Mouse (Mus musculus) brown adipose tissue, adult 24 weeks (tissue): ENCODE data around the gene Gpbp1. TPM values are rescaled to one million over a fixed set of nuclear protein-coding genes. Genes with fewer than 3 reads are reported as not detected.

Experiments used
- H3K27ac ChIP-seq: fragments of 200-500 bp; replicated peaks from 2 replicates; pipeline ENCODE4 v1.5.1; 2012; ENCODE audit warnings: low read depth, mild to moderate bottlenecking, low read length
- H3K4me1 ChIP-seq: fragments of 200-500 bp; 2 replicates; pipeline ENCODE4 v1.6.1; 2012; ENCODE audit warnings: low read length, mixed read lengths; ENCODE audit not compliant: control insufficient read depth, insufficient read depth, insufficient read length
- H3K4me3 ChIP-seq: fragments of 200-500 bp; 2 replicates; pipeline ENCODE4 v1.5.1; 2012; ENCODE audit warnings: low read depth, mild to moderate bottlenecking, low read length, moderate library complexity; ENCODE audit not compliant: insufficient read depth
- polyA plus RNA-seq: library from polyadenylated mRNA; stranded (reverse); fragments of >200 nt; gene quantifications from 2 replicates; pipeline ENCODE4 v1.2.4, GENCODE M21; 2012; ENCODE audit not compliant: missing spikeins, insufficient read depth, insufficient read length

Gene Gpbp1
- polyA plus RNA-seq = 43.1 and 62.8 TPM in 2 replicates

DNA sequence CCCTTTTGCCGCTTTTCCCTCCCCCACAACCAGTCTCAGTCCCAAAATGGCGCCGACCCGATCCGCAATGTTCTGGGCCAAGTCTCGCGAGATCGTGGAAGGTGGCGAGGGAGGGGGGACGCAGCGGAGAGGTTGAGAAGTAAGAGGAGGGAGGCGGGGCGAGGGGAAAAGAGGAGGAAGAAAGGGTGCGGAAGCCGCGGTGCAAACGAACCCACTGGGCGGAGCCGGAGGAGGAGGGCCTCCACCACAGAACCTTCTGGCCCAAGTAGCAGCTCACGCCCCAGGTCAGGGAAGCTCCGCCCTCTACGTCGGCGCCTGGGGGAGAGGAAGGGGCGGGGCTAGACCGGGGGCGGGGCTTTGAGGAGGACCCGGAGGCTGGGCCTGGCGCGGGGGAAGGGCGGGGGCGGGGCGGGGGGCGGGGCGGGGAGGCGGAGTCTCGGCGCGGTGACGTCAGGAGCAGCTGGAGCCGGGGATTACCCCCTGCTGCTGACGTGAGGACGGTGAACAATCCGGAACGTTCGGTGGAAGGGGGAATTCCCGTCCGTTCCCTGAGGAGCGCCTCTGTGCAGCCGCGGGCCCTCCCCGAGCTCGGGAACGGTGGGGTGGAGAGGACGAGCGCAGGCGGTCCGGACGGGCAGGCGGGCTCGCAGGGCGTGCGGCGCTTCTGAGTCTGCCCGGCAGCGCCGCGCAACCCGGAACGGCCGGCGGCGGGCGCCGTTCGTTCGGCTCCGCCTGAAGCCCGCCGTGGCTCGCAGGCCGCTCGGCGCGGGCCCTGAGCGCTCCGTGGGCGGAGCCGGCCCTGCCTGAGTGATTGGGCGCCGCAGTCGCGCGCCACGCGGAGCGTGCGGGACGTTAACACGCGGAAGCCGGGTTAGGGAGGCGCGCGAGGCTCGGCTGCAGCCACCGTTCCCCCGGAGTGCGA is at the start of gene Gpbp1:
Gpbp1 (minus strand) TSS at position 310 of the 922 bp plus-strand sequence.
- Histone ChIP-seq H3K27ac (peak within 1 kb of the TSS; percentile 92), H3K4me3 (peak within 1 kb of the TSS; percentile 92), H3K4me1 (no peaks in the 10 kb centered on the region)

- Histone ChIP-seq H3K4me1 (no peaks in the 10 kb centered on the region), H3K4me3 (no peak overlapping the region), H3K27ac (no peak overlapping the region)
Observed at GRCm38 (mm10) chr13:111537718-111538117, 47.8 kb upstream of the Gpbp1 start.

DNA sequence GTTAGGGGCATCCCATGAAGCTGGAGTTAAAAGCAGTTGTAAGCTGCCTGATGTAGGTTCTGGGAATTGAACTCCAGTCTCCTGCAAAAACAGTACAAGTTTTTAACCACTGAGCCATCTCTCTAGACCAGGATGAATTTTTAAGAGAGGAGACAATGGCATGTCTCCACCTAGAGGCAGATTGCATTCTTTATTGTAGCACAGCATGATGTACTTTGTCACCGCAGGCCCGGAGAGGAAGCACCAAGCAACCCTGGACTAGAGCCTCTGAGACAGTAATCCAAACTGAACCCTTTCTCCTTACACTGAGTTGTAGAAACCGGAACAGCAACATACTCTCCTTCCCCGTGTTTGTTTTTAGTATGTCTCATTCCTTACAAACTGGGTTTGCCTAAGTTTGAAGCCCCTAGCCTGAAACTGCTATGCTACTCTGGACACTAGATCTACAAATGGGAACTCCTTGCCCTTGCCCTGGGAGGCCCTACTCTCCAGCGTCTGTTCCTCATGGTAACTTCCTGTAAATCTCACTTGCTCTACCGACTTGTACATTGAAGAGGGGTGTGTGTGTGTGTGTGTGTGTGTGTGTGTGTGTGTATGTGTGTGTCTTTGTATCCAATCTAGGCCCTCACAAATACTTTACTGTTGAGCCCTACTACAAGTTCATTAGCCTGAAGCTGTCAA is 46.4 kb upstream of the Gpbp1 start:
- H3K27ac ChIP-seq = no peak overlapping the region

DNA sequence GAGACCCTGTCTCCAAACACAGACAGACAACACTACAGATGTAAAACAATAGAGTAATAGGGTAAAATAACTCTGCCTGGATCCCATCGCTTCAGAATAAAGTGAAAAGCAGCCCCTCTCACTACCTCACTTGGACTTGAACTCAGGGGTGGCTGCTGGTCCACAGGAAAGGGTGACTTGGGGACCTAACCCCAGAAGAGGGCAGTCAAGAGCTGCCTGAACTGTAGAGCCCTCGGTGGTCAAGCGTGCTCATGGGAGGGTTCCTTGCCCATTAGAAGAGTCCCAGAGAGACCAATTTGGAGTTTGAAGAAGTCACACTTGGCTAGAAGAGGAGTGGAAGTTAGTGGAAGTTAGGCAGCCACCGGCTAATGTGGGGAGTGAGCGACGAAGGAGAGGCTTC is 44.2 kb upstream of the Gpbp1 start:
- H3K4me1 ChIP-seq = no peaks in the 10 kb centered on the region
- no peak overlapping the region for H3K27ac ChIP-seq
- H3K4me3 ChIP-seq = no peak overlapping the region

More for the DNA sequence above, 46.4 kb upstream of the Gpbp1 start:
- Histone ChIP-seq H3K4me3 (no peak overlapping the region), H3K4me1 (no peaks in the 10 kb centered on the region)

GRCm38 (mm10) chr13:111532178-111532948 is 42.5 kb upstream of the Gpbp1 start:
- H3K4me3 ChIP-seq = no peak overlapping the region
- no peaks in the 10 kb centered on the region for H3K4me1 ChIP-seq
- H3K27ac ChIP-seq = no peak overlapping the region

DNA sequence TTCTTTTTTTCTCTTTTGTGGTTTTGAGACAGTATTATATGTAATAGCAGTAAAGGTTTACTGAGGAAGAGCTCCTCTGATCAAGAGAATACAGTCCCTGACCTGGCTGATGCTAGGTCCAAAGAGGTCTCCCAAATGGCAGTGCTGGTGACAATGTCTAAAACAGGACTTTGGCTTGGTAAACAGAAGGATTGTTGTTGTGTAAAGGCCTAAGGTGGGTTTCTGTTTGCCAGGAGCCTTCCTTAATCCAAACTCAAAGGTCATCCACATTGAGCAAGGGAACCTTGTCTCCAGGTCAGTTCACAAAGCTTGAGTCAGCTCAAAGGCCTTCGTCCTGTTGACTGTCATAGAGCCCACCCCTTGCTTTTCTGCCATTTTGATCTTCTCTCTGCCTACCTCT is 41.8 kb upstream of the Gpbp1 start:
- Histone ChIP-seq H3K4me1 (no peaks in the 10 kb centered on the region), H3K27ac (no peak overlapping the region), H3K4me3 (no peak overlapping the region)

GRCm38 (mm10) chr13:111524277-111524676 is 34.4 kb upstream of the Gpbp1 start:
- no peak overlapping the region for H3K4me3 ChIP-seq
- H3K4me1 ChIP-seq = no peaks in the 10 kb centered on the region
- no peak overlapping the region for H3K27ac ChIP-seq

- Histone ChIP-seq H3K4me3 (no peak overlapping the region), H3K4me1 (no peaks in the 10 kb centered on the region), H3K27ac (no peak overlapping the region)
Observed at GRCm38 (mm10) chr13:111522336-111522735, 32.4 kb upstream of the Gpbp1 start.

DNA sequence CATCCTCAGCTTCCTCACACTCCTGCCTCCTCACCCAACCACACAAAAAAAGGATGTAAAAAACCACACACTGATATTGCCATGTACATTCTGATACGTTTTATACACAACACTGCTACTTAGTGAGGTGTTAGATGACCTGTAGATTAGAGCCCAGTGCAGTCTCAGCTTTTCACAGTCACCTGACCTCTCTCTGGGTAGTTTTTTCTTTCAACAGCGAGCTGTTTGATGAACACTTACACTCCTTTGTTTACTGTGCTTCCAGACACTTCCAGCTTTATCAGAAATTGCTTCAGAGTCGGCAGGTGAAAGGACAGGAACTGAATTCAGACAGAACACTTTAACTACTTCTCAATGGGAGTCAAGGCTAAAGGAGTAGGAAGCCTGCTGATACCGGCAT is 30.5 kb upstream of the Gpbp1 start:
- Histone ChIP-seq H3K27ac (no peak overlapping the region), H3K4me3 (no peak overlapping the region)

GRCm38 (mm10) chr13:111518332-111518731 is 28.4 kb upstream of the Gpbp1 start:
- Histone ChIP-seq H3K4me3 (no peak overlapping the region), H3K4me1 (no peaks in the 10 kb centered on the region), H3K27ac (no peak overlapping the region)

More for the DNA sequence above, 30.5 kb upstream of the Gpbp1 start:
- H3K4me1 ChIP-seq = no peaks in the 10 kb centered on the region

GRCm38 (mm10) chr13:111516385-111517150 is 26.7 kb upstream of the Gpbp1 start:
- Histone ChIP-seq H3K4me1 (no peaks in the 10 kb centered on the region), H3K27ac (no peak overlapping the region), H3K4me3 (no peak overlapping the region)

GRCm38 (mm10) chr13:111509385-111509784 is 19.5 kb upstream of the Gpbp1 start:
- Histone ChIP-seq H3K4me1 (no peaks in the 10 kb centered on the region), H3K27ac (no peak overlapping the region), H3K4me3 (no peak overlapping the region)

DNA sequence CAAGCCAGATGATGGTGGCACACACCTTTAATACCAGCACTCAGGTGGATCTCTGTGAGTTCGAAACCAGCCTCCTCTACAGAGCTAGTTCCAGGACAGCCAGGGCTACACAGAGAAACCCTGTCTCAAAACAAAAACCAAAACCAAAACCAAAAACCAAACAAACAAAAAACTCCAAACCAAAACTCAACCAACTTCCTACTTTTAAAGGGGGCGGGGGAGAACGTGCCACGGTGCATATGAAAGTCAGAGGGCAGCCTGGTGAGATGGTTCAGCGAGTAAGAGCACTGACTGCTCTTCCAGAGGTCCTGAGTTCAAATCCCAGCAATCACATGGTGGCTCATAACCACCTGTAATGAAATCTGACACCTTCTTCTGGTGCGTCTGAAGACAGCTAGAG is 18.7 kb upstream of the Gpbp1 start:
- Histone ChIP-seq H3K27ac (no peak overlapping the region), H3K4me3 (no peak overlapping the region), H3K4me1 (no peaks in the 10 kb centered on the region)

- no peak overlapping the region for H3K27ac ChIP-seq
- H3K4me3 ChIP-seq = no peak overlapping the region
- no peaks in the 10 kb centered on the region for H3K4me1 ChIP-seq
Observed at GRCm38 (mm10) chr13:111494330-111495029, 4.6 kb upstream of the Gpbp1 start.
